22 mouse cellular contexts compared by ENCODE assay signal in genomic region chr3:104438777-104439176, GRCm38 (mm10).
DNase-seq lines count a peak whose midpoint lies in the region; ATAC-seq and TF ChIP-seq lines count a peak whose summit lies in the region.
"Had no signal": no experiment of that assay in that cellular context is flagged by ENCODE, and none has a peak within 500 bp of the region (broad histone marks: within the 10 kb centered on the region; RNA-seq: fewer than 3 reads in every experiment).

No protein-coding gene starts in this region.

- no peaks in the 10 kb centered on the region for H3K36me3 ChIP-seq in forebrain, embryonic 11.5 days (ENCODE audit: control insufficient read depth, insufficient read depth, low read length)
- no peaks in the 10 kb centered on the region for H3K36me3 ChIP-seq in forebrain, embryonic 14.5 days (ENCODE audit: control insufficient read depth, insufficient read depth, low read length)
- no peaks in the 10 kb centered on the region for H3K36me3 ChIP-seq in kidney, postnatal 0 days (ENCODE audit: insufficient read depth, low read length)
- no peaks in the 10 kb centered on the region for H3K36me3 ChIP-seq in splenic B cell, adult 2 months (ENCODE audit: control insufficient read depth, insufficient read depth, low read length, poor library complexity, severe bottlenecking)
- H3K36me3 ChIP-seq: embryonic facial prominence, embryonic 12.5 days; G1E; heart, embryonic 13.5 days; hindbrain, embryonic 12.5 days had no signal

- DNase-seq in forebrain, embryonic 11.5 days (ENCODE audit: low spot score) = peak; percentile 9
- DNase-seq in forebrain, embryonic 14.5 days (ENCODE audit: low spot score) = no peak
- DNase-seq in kidney, postnatal 0 days (ENCODE audit: low spot score) = peak; percentile 37
- no peak for DNase-seq in kidney, adult 11 months
- peak; percentile 11 for DNase-seq in A20 (ENCODE audit: low read depth, low spot score)
- DNase-seq in splenic B cell, adult 2 months (ENCODE audit: low read depth, low spot score) = peak; percentile 9
- DNase-seq in adrenal gland, postnatal 10 days = no peak
- DNase-seq: adrenal gland, adult 8-10 months; cerebellum, adult 11 months; cerebellum, adult 8-10 months; cerebellum, postnatal 14 days; embryo, embryonic 11 days; gastrocnemius, adult 2 months; gastrocnemius, postnatal 25 days; heart, postnatal 4 days had no signal

- H3K9ac ChIP-seq in forebrain, embryonic 11.5 days (ENCODE audit: low read length) = no peak overlapping the region
- no peak overlapping the region for H3K9ac ChIP-seq in forebrain, embryonic 14.5 days (ENCODE audit: low read length)
- H3K9ac ChIP-seq in kidney, postnatal 0 days (ENCODE audit: low read depth, low read length) = no peak overlapping the region
- H3K9ac ChIP-seq: embryonic facial prominence, embryonic 12.5 days; forebrain, embryonic 13.5 days; heart, embryonic 13.5 days; hindbrain, embryonic 12.5 days had no signal

- 0 out of 2 replicates have a peak, but pooled peaks cover 4% of the 10 kb centered on the region for H3K4me1 ChIP-seq in forebrain, embryonic 11.5 days (replicated peaks; ENCODE audit: control insufficient read depth, insufficient read depth, low read length)
- H3K4me1 ChIP-seq in forebrain, embryonic 14.5 days (ENCODE audit: control insufficient read depth, insufficient read depth, low read length) = 0 out of 2 replicates have a peak, but pooled peaks cover 2% of the 10 kb centered on the region
- no peaks in the 10 kb centered on the region; the same call in 1 of the 2 replicates for H3K4me1 ChIP-seq in kidney, postnatal 0 days (replicated peaks; ENCODE audit: insufficient read depth, low read length)

- no peak overlapping the region for H3K4me2 ChIP-seq in forebrain, embryonic 11.5 days (ENCODE audit: low read depth, low read length, severe bottlenecking)
- H3K4me2 ChIP-seq in forebrain, embryonic 14.5 days (ENCODE audit: low read length) = no peak overlapping the region
- no peak overlapping the region for H3K4me2 ChIP-seq in kidney, postnatal 0 days (ENCODE audit: low read length)
- H3K4me2 ChIP-seq: embryonic facial prominence, embryonic 12.5 days; forebrain, embryonic 13.5 days; heart, embryonic 13.5 days; hindbrain, embryonic 12.5 days had no signal

- no peaks in the 10 kb centered on the region for H3K27me3 ChIP-seq in forebrain, embryonic 11.5 days (ENCODE audit: control insufficient read depth, insufficient read depth, low read length)
- H3K27me3 ChIP-seq in forebrain, embryonic 14.5 days (replicated peaks; ENCODE audit: control insufficient read depth, insufficient read depth, low read length) = no peaks in the 10 kb centered on the region
- H3K27me3 ChIP-seq in kidney, postnatal 0 days (ENCODE audit: insufficient read depth, low read length) = no peaks in the 10 kb centered on the region
- H3K27me3 ChIP-seq in splenic B cell, adult 2 months (ENCODE audit: control insufficient read depth, insufficient read depth, low read length, poor library complexity, severe bottlenecking) = no peaks in the 10 kb centered on the region; the same call in 1 of the 2 replicates
- H3K27me3 ChIP-seq: embryonic facial prominence, embryonic 12.5 days; forebrain, embryonic 13.5 days; heart, embryonic 13.5 days; hindbrain, embryonic 12.5 days had no signal

- no peak for ATAC-seq in forebrain, embryonic 11.5 days (replicated peaks; ENCODE audit: low FRiP score)
- ATAC-seq in forebrain, embryonic 14.5 days = no peak
- ATAC-seq in kidney, postnatal 0 days (replicated peaks; ENCODE audit: low FRiP score, low read depth) = no peak
- ATAC-seq: CD4-positive, CD25-positive, alpha-beta regulatory T cell, adult 4 months; forebrain, embryonic 13.5 days; hindbrain, embryonic 16.5 days had no signal

- TF ChIP-seq CTCF in kidney, postnatal 0 days (IDR thresholded peaks at IDR 0.05; ENCODE audit: low read depth) = no peak

- no peak overlapping the region for H3K27ac ChIP-seq in forebrain, embryonic 11.5 days (ENCODE audit: low read depth, low read length)
- H3K27ac ChIP-seq in forebrain, embryonic 14.5 days (ENCODE audit: low read depth, low read length) = no peak overlapping the region
- no peak overlapping the region for H3K27ac ChIP-seq in kidney, postnatal 0 days
- H3K27ac ChIP-seq: embryonic facial prominence, embryonic 12.5 days; forebrain, embryonic 13.5 days; gastrocnemius, adult 2 months; heart, embryonic 13.5 days; hindbrain, embryonic 12.5 days had no signal

- H3K4me3 ChIP-seq in forebrain, embryonic 11.5 days (ENCODE audit: low read depth, low read length) = no peak overlapping the region
- no peak overlapping the region for H3K4me3 ChIP-seq in forebrain, embryonic 14.5 days (ENCODE audit: low read depth, low read length)
- H3K4me3 ChIP-seq in kidney, postnatal 0 days (replicated peaks; ENCODE audit: low read depth, low read length) = no peak overlapping the region
- H3K4me3 ChIP-seq: embryonic facial prominence, embryonic 12.5 days; forebrain, embryonic 13.5 days; gastrocnemius, adult 2 months; heart, embryonic 13.5 days; hindbrain, embryonic 12.5 days had no signal

- H3K9me3 ChIP-seq in forebrain, embryonic 11.5 days (ENCODE audit: control insufficient read depth, low read length) = no peaks in the 10 kb centered on the region
- no peaks in the 10 kb centered on the region for H3K9me3 ChIP-seq in forebrain, embryonic 14.5 days (replicated peaks; ENCODE audit: control insufficient read depth, low read length)
- H3K9me3 ChIP-seq in kidney, postnatal 0 days (replicated peaks; ENCODE audit: low read length) = no peaks in the 10 kb centered on the region
- H3K9me3 ChIP-seq: embryonic facial prominence, embryonic 12.5 days; forebrain, embryonic 13.5 days; G1E; heart, embryonic 13.5 days; hindbrain, embryonic 12.5 days had no signal

- WGBS in forebrain, embryonic 11.5 days = 100% methylated on average over 1 of the region's 1 CpGs
- WGBS in forebrain, embryonic 14.5 days = 100% methylated on average over 1 of the region's 1 CpGs
- 66% methylated on average over 1 of the region's 1 CpGs for WGBS in kidney, postnatal 0 days

Comparison
In these comparisons a context has a peak if more than half of its experiments do, and no peak if none do; other contexts are left out.
1. DNase-seq: peak in forebrain, embryonic 11.5 days (single experiment), kidney, postnatal 0 days (single experiment), A20 (single experiment) and splenic B cell, adult 2 months (single experiment); none in forebrain, embryonic 14.5 days (single experiment), kidney, adult 11 months (single experiment) and adrenal gland, postnatal 10 days (single experiment).